Mouse (Mus musculus): ENCODE measurements at regions not wholly inside any gene's neighbourhood (a gene's known extent, or its start where the extent isn't known, plus 50 kb on each side); places are given as distances from the start of the nearest gene placed in this dataset.
"Not testable (repeated sequence)": the region's sequence is repeated elsewhere in the genome, so short reads cannot be mapped to it uniquely, and the experiment has no call there.

- DNase-seq (ENCODE audit: low read depth, low spot score), result no peak
Observed at GRCm38 (mm10) chr2:48315306-48315705, 498.6 kb upstream of the Acvr2a start.

GRCm38 (mm10) chr2:48316180-48316889, 497.6 kb upstream of the Acvr2a start:
- no peak for DNase-seq (ENCODE audit: low read depth, low spot score)

- no peak for DNase-seq (ENCODE audit: low read depth, low spot score)
Observed at GRCm38 (mm10) chr2:48317821-48318220, 496.1 kb upstream of the Acvr2a start.

GRCm38 (mm10) chr2:48318384-48319030, 495.4 kb upstream of the Acvr2a start:
- no peak for DNase-seq (ENCODE audit: low read depth, low spot score)

- DNase-seq (ENCODE audit: low read depth, low spot score), result no peak
Observed at GRCm38 (mm10) chr2:48321471-48321870, 492.4 kb upstream of the Acvr2a start.

- DNase-seq (ENCODE audit: low read depth, low spot score), result no peak
Observed at GRCm38 (mm10) chr2:48322278-48322677, 491.6 kb upstream of the Acvr2a start.

GRCm38 (mm10) chr2:48328204-48328603, 485.7 kb upstream of the Acvr2a start:
- no peak for DNase-seq (ENCODE audit: low read depth, low spot score)

GRCm38 (mm10) chr2:48332783-48333182, 481.1 kb upstream of the Acvr2a start:
- no peak for DNase-seq (ENCODE audit: low read depth, low spot score)

- DNase-seq (ENCODE audit: low read depth, low spot score), result no peak
Observed at GRCm38 (mm10) chr2:48348021-48348420, 465.9 kb upstream of the Acvr2a start.

- DNase-seq (ENCODE audit: low read depth, low spot score), result no peak
Observed at GRCm38 (mm10) chr2:48349794-48350193, 464.1 kb upstream of the Acvr2a start.

- DNase-seq (ENCODE audit: low read depth, low spot score), result no peak
Observed at GRCm38 (mm10) chr2:48350206-48350605, 463.7 kb upstream of the Acvr2a start.

GRCm38 (mm10) chr2:48371572-48371971, 442.3 kb upstream of the Acvr2a start:
- not testable (repeated sequence) for DNase-seq (ENCODE audit: low read depth, low spot score)

GRCm38 (mm10) chr2:48373086-48373485, 440.8 kb upstream of the Acvr2a start:
- DNase-seq (ENCODE audit: low read depth, low spot score), result no peak

- DNase-seq (ENCODE audit: low read depth, low spot score), result no peak
Observed at GRCm38 (mm10) chr2:48374302-48374701, 439.6 kb upstream of the Acvr2a start.

GRCm38 (mm10) chr2:48378160-48378559, 435.7 kb upstream of the Acvr2a start:
- no peak for DNase-seq (ENCODE audit: low read depth, low spot score)

GRCm38 (mm10) chr2:48378749-48379148, 435.2 kb upstream of the Acvr2a start:
- DNase-seq (ENCODE audit: low read depth, low spot score), result no peak

- no peak for DNase-seq (ENCODE audit: low read depth, low spot score)
Observed at GRCm38 (mm10) chr2:48380140-48380539, 433.8 kb upstream of the Acvr2a start.

GRCm38 (mm10) chr2:48380786-48381185, 433.1 kb upstream of the Acvr2a start:
- DNase-seq (ENCODE audit: low read depth, low spot score), result no peak

- DNase-seq (ENCODE audit: low read depth, low spot score), result no peak
Observed at GRCm38 (mm10) chr2:48381481-48382075, 432.3 kb upstream of the Acvr2a start.

GRCm38 (mm10) chr2:48398504-48398903, 415.4 kb upstream of the Acvr2a start:
- no peak for DNase-seq (ENCODE audit: low read depth, low spot score)

- no peak for DNase-seq (ENCODE audit: low read depth, low spot score)
Observed at GRCm38 (mm10) chr2:48399191-48399590, 414.7 kb upstream of the Acvr2a start.

GRCm38 (mm10) chr2:48402813-48403212, 411.1 kb upstream of the Acvr2a start:
- DNase-seq (ENCODE audit: low read depth, low spot score), result no peak

- DNase-seq (ENCODE audit: low read depth, low spot score), result no peak
Observed at GRCm38 (mm10) chr2:48404460-48404859, 409.4 kb upstream of the Acvr2a start.

Data from retina, postnatal 7 days (tissue).